Mouse (Mus musculus): ENCODE data around the gene Lrp8.

Lrp8 gene

GRCm38 (mm10) chr4:107923145-107923802 is 121.2 kb downstream of the Lrp8 start, which contains the start of gene Cpt2:
Cpt2 (minus strand) TSS chr4:107923610.
- DNase-seq (ENCODE audit: low spot score): peak; percentile 88

- no peak for DNase-seq (ENCODE audit: low spot score)
Measured at GRCm38 (mm10) chr4:107923803-107924194, 121.7 kb downstream of the Lrp8 start.

All from layer of hippocampus, adult 11-12 months (tissue).